Mouse (Mus musculus) stomach, embryonic 15.5 days (tissue): ENCODE data around the gene 1700010B08Rik. TPM values are rescaled to one million over a fixed set of nuclear protein-coding genes. Genes with fewer than 3 reads are reported as not detected.
"Not testable (repeated sequence)": the region's sequence is repeated elsewhere in the genome, so short reads cannot be mapped to it uniquely, and the experiment has no call there.

Experiments
- ATAC-seq: fragments of 200-750 bp; cut with Nextera tagmentation; 2 replicates; pipeline ENCODE4 v1.8.0; 2017; ENCODE audit warnings: low read depth, moderate number of reproducible peaks, moderate TSS enrichment; ENCODE audit not compliant: insufficient read depth, low FRiP score
- H3K27ac ChIP-seq: fragments of 300-500 bp; sonication (generic); 2 replicates; pipeline ENCODE4 v1.5.1; 2015; ENCODE audit warnings: mild to moderate bottlenecking, inconsistent platforms
- H3K27me3 ChIP-seq: fragments of 300-500 bp; sonication (generic); replicated peaks from 2 replicates; pipeline ENCODE4 v1.6.1; 2015; ENCODE audit warnings: inconsistent platforms
- H3K36me3 ChIP-seq: fragments of 300-500 bp; sonication (generic); 2 replicates; pipeline ENCODE4 v1.6.1; 2015; ENCODE audit warnings: inconsistent platforms
- H3K4me1 ChIP-seq: fragments of 300-500 bp; sonication (generic); 2 replicates; pipeline ENCODE4 v1.6.1; 2015; ENCODE audit warnings: inconsistent platforms
- H3K4me2 ChIP-seq: fragments of 300-500 bp; sonication (generic); 2 replicates; pipeline ENCODE4 v1.6.1; 2015; ENCODE audit warnings: mild to moderate bottlenecking, inconsistent platforms
- H3K4me3 ChIP-seq: fragments of 300-500 bp; sonication (generic); replicated peaks from 2 replicates; pipeline ENCODE4 v1.5.1; 2015; ENCODE audit warnings: inconsistent platforms
- H3K9ac ChIP-seq: fragments of 300-500 bp; sonication (generic); 2 replicates; pipeline ENCODE4 v1.6.1; 2015; ENCODE audit warnings: inconsistent platforms
- H3K9me3 ChIP-seq: fragments of 300-500 bp; sonication (generic); 2 replicates; pipeline ENCODE4 v1.6.1; 2016; ENCODE audit warnings: inconsistent platforms
- WGBS: fragments of 180-500 bp; shearing (Covaris S2); methylation state at CpG from one replicate; pipeline ENCODE4 v1.1.7; 2015; 5-methylcytosine and 5-hydroxymethylcytosine counted together
- polyA plus RNA-seq: library from polyadenylated mRNA; unstranded; fragments of >200 nt; fragmentation: Nextera tagmentation; extraction: Ambion mirVana; gene quantifications from 2 replicates; pipeline ENCODE4 v1.2.1, GENCODE M21; 2015

1700010B08Rik gene
- not detected in 2 replicates for polyA plus RNA-seq

DNA sequence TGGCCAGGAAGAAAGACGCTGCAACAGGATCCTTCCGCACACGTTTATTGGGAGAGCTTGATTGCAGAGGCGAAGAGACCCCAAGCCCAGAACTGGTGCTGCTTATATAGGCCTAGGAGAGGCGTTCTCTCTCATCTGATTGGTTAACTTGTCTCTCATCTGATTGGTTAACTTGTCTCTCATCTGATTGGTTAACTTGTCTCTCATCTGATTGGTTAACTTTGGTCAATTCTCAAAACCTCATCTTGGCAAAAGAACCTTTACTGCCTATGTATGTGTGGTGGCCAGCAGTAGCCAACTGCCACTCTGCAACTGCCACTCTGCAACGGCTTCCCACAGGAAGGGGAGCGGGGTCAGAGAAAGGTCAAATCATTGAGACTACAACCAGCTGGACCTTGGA is at the start of gene 1700010B08Rik:
1700010B08Rik (plus strand) TSS at position 301 of the 400 bp plus-strand sequence.
- H3K4me3 ChIP-seq, ATAC-seq, H3K4me1 ChIP-seq, H3K36me3 ChIP-seq, H3K27ac ChIP-seq, H3K4me2 ChIP-seq, H3K9me3 ChIP-seq, H3K27me3 ChIP-seq, H3K9ac ChIP-seq: not testable (repeated sequence)
- 86% methylated on average over 6 of the region's 7 CpGs for WGBS

DNA sequence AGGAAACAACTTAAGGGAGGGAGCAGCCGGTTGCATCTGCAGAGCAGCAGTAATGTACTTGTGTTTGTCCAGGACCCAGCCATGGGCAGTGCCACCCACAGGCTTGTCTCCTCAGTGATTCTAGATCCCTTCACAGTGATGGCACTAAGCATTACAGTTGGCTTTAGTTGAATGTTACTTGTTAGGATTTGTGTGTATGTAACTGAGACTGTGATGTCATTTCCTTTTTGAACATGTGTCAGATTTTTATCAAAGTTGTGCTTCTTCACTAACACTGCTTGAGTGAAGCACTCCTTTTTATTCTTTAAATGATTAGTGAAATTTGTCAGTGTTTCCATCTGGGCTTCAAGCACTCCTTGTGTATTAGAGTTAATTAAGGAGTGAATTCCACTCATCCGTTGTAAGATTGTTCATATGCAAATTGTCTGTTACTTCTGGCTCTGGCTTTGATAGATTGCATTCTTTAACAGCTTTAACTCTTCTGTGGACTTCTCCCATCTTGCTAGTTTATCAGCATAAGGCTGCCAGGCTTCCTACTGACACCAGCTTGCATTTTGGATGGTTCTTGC is 46.8 kb upstream of the 1700010B08Rik start:
- WGBS, result 74% methylated on average over 2 of the region's 2 CpGs
- no peak overlapping the region for H3K4me3 ChIP-seq
- no peak for ATAC-seq

DNA sequence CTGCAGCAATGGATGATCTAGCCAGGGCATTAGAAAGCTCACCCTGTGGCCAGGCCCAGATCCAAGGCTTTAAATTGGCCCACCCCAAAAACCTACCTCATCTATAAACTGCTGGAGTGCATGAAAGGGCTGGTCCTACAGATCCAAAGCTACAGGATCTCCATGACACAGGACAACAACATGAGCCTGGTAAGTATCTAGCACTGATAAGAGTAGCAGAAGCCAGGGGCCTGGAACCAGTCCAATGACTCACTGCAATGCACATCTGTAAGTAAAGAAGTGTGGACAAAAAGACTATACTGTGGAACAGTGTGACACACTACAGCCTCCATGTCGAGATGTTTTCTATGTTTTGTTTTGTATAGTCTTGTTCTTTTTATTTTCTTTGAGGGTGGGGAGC is 45.7 kb upstream of the 1700010B08Rik start:
- 57% methylated on average over 1 of the region's 1 CpGs for WGBS
- H3K36me3 ChIP-seq, result 0 out of 2 replicates have a peak, but pooled peaks cover 7% of the 10 kb centered on the region
- no peak overlapping the region for H3K4me3 ChIP-seq
- H3K4me1 ChIP-seq, result peaks cover 4% of the 10 kb centered on the region; the same call in 1 of the 2 replicates
- no peaks in the 10 kb centered on the region for H3K27me3 ChIP-seq
- no peak overlapping the region for H3K9ac ChIP-seq
- no peaks in the 10 kb centered on the region for H3K9me3 ChIP-seq
- H3K4me2 ChIP-seq, result no peak overlapping the region
- no peak overlapping the region for H3K27ac ChIP-seq
- 0 out of 2 replicates have a peak, but pooled peaks have one; percentile 17 for ATAC-seq

More for the DNA sequence above, 46.8 kb upstream of the 1700010B08Rik start:
- Histone ChIP-seq H3K9ac (no peak overlapping the region), H3K27me3 (no peaks in the 10 kb centered on the region), H3K4me2 (no peak overlapping the region), H3K27ac (no peak overlapping the region), H3K4me1 (peaks cover 4% of the 10 kb centered on the region; the same call in 1 of the 2 replicates), H3K9me3 (no peaks in the 10 kb centered on the region), H3K36me3 (0 out of 2 replicates have a peak, but pooled peaks cover 9% of the 10 kb centered on the region)

DNA sequence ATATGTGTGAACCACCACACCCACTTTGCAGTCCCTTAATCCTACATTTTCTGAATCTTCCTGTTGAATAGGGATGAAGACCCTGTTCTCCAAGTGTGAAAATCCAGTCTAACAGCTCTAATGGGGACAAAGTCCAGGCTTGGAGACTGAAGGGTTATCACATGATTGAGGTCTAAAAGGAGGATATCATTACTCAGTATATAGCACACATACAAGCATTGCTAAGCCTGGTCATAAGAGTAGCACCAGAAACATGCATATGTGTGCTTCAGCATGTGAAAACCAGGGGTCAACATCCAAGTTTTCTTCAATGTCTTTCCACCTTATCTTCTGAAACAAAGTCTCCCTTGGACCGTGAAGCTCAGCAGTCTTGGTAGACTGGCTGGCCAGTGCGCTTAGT is 40.6 kb upstream of the 1700010B08Rik start:
- Histone ChIP-seq H3K4me1 (peaks cover 8% of the 10 kb centered on the region; the same call in 1 of the 2 replicates), H3K9me3 (no peaks in the 10 kb centered on the region), H3K27ac (no peak overlapping the region), H3K36me3 (0 out of 2 replicates have a peak, but pooled peaks cover 3% of the 10 kb centered on the region), H3K4me3 (no peak overlapping the region), H3K27me3 (no peaks in the 10 kb centered on the region), H3K4me2 (no peak overlapping the region), H3K9ac (no peak overlapping the region)
- no peak for ATAC-seq
- 86% methylated on average over 2 of the region's 2 CpGs for WGBS

DNA sequence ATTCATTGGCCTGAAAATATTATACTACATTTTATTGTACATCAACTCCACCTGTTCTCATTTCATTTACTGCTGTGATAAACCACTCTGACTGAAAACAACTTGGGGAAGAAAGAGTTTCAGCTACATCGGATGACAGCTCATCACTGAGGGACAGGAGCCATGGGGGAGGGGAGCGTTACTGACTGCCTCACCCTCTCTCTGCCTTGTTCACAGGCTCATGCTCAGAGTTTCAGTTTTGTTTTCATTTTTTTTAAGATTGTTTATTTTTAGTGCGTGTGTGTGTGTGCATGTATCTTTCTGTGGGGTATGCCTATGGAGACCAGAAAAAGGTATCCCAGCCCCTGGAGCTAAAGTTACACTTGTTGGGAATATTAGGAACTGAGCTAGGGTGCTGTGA is 40.0 kb upstream of the 1700010B08Rik start:
- H3K4me2 ChIP-seq, result no peak overlapping the region
- no peaks in the 10 kb centered on the region for H3K27me3 ChIP-seq
- H3K27ac ChIP-seq, result no peak overlapping the region
- H3K9me3 ChIP-seq, result no peaks in the 10 kb centered on the region
- H3K4me1 ChIP-seq, result peaks cover 8% of the 10 kb centered on the region; the same call in 1 of the 2 replicates
- ATAC-seq, result no peak
- H3K36me3 ChIP-seq, result 0 out of 2 replicates have a peak, but pooled peaks cover 3% of the 10 kb centered on the region
- no peak overlapping the region for H3K9ac ChIP-seq
- H3K4me3 ChIP-seq, result no peak overlapping the region
- WGBS, result 59% methylated on average over 3 of the region's 3 CpGs

DNA sequence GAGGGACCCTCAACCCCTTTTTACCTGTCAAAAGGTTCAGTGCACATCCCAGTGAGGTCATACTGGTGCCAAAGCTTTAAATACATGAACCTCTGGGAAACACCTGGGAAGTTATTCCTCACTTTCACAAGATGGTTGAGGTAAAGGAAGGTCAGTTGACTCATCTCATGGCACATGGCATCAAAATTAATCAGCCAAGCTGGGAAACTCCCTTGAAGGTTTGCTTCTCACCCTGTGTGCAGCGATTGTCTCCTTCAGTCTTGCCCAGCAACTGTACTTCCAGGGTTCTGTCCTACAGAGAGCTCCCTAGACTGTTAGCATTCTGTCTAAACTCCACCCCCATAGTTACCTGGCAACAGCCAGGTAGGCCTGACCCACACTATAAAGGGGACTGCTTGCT is 39.1 kb upstream of the 1700010B08Rik start:
- 66% methylated on average over 1 of the region's 1 CpGs for WGBS
- Histone ChIP-seq H3K4me1 (peaks cover 8% of the 10 kb centered on the region; the same call in 1 of the 2 replicates), H3K27ac (no peak overlapping the region), H3K4me3 (no peak overlapping the region), H3K9ac (no peak overlapping the region), H3K36me3 (0 out of 2 replicates have a peak, but pooled peaks cover 3% of the 10 kb centered on the region), H3K27me3 (no peaks in the 10 kb centered on the region), H3K9me3 (no peaks in the 10 kb centered on the region), H3K4me2 (no peak overlapping the region)
- ATAC-seq, result no peak

DNA sequence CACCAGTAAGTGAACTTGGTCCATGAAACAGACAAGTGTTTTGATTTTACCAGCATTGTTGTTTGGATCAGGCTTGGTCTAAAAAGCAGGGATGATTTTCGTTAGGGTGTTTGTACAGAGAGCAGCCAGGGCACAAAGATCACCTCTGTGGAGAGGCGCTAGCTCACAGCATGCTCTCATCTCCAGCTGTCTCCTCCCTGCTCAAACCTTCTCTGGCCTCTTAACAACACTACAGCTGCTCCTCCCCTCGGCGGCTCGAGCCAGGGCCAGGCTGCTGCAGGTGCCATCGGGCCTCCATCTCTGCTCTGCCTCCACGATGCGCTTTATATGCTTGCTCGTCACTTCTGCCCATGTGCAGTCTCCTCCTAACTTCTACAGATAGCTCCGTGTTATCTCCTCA is 36.4 kb upstream of the 1700010B08Rik start:
- H3K9ac ChIP-seq, result no peak overlapping the region
- H3K9me3 ChIP-seq, result no peaks in the 10 kb centered on the region
- no peak overlapping the region for H3K4me2 ChIP-seq
- H3K36me3 ChIP-seq, result no peaks in the 10 kb centered on the region
- no peak overlapping the region for H3K27ac ChIP-seq
- H3K27me3 ChIP-seq, result no peaks in the 10 kb centered on the region
- H3K4me1 ChIP-seq, result 0 out of 2 replicates have a peak, but pooled peaks cover 10% of the 10 kb centered on the region
- no peak overlapping the region for H3K4me3 ChIP-seq
- 60% methylated on average over 10 of the region's 10 CpGs for WGBS
- ATAC-seq, result no peak

DNA sequence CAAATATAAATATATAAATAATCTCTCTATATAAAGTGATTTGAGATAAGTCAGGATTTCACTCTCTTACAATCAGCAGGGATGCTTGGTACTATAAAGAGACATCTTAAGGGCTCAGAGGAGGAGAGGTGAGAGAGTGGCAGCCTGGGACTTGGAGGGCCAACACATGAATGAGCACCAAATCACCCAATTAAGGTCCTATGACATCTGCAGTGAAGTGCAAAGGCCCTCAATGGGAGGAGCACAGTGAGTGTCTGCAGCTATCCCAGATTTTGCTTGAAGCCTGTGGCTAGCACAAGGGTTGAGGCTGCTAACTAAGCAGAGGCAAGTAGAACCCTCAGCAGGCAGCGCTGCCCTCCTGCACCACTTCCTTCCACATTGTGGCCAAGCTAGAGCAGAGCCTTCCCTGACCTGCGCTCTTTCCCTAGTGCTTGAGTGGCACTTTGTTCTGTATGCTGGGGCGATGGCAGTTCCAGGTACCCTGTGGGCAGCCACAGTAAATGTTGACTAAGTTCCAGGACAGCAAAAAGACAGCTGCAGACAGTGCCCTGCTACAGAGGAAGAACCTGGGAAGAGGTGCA is 33.3 kb upstream of the 1700010B08Rik start:
- Histone ChIP-seq H3K27ac (no peak overlapping the region), H3K4me1 (0 out of 2 replicates have a peak, but pooled peaks cover 6% of the 10 kb centered on the region), H3K36me3 (peaks cover 8% of the 10 kb centered on the region; the same call in 1 of the 2 replicates), H3K4me2 (no peak overlapping the region), H3K9ac (no peak overlapping the region), H3K4me3 (no peak overlapping the region), H3K9me3 (no peaks in the 10 kb centered on the region), H3K27me3 (no peaks in the 10 kb centered on the region)
- 85% methylated on average over 3 of the region's 3 CpGs for WGBS
- no peak for ATAC-seq

DNA sequence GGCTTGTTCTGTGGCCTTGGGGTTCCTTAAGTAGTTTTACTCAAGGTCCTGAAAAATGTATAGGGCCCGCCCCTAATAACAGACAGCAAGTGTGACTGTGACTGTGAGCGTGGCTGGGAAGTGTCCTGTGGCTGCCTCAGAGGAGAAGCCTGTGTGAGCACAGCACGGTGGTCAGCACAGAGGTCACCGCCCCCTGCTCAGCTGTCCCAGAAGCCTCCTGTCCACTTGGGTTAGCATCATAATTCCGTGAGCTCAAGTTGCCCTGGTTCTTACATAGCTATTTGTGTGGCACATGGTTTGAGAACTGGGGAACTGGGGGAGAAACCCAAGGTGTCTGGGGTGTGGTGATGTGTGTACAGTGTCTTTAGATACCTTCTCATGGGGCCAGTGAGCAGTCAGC is 31.9 kb upstream of the 1700010B08Rik start:
- no peaks in the 10 kb centered on the region for H3K9me3 ChIP-seq
- no peak for ATAC-seq
- 80% methylated on average over 5 of the region's 5 CpGs for WGBS
- H3K36me3 ChIP-seq, result peaks cover 15% of the 10 kb centered on the region
- no peaks in the 10 kb centered on the region for H3K27me3 ChIP-seq
- H3K4me2 ChIP-seq, result no peak overlapping the region
- no peak overlapping the region for H3K9ac ChIP-seq
- 0 out of 2 replicates have a peak, but pooled peaks cover 6% of the 10 kb centered on the region for H3K4me1 ChIP-seq
- no peak overlapping the region for H3K4me3 ChIP-seq
- H3K27ac ChIP-seq, result no peak overlapping the region

DNA sequence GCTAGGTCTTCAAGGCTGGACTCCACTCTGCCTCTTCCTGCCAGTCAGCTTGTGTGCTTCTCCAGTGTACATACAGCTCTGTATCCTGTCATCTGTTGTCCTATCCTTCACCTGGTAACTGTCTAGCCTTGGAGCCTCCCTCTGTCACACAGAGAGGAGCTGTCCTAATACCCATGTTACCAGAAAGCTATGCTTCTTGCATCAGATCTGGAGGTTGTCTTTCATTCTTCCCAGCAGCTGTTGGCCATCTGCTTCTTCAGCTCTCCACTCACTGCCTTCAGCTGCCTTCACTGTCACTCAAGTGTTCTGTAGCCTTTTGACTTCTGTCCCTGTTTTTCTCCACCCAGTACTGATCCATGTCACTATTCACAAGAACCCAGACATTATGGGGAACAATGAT is 29.4 kb upstream of the 1700010B08Rik start:
- H3K9ac ChIP-seq, result no peak overlapping the region
- H3K4me1 ChIP-seq, result 0 out of 2 replicates have a peak, but pooled peaks cover 6% of the 10 kb centered on the region
- no peak overlapping the region for H3K4me3 ChIP-seq
- no peak for ATAC-seq
- H3K4me2 ChIP-seq, result no peak overlapping the region
- H3K27ac ChIP-seq, result no peak overlapping the region
- no peaks in the 10 kb centered on the region for H3K27me3 ChIP-seq
- H3K36me3 ChIP-seq, result peaks cover 20% of the 10 kb centered on the region
- H3K9me3 ChIP-seq, result no peaks in the 10 kb centered on the region

DNA sequence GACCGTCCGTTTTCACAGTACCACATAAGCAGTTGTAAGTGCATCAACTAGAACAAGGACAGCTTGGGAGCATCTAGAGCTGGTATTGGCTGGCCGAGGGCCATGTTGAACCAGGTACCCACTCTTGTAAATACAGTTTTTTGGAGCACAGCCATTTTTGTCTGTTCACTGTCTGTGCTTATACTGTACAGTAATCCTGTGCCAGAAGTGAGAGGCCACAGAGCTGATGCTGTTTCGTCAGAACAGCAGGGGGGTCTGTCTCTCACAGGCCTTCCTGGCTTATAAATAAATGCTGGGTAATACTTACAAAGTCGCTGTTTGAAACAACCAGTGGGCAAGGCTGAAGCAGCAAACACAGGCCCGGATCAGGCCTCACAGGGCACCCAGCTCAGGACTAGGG is 27.5 kb upstream of the 1700010B08Rik start:
- ATAC-seq, result no peak
- no peak overlapping the region for H3K9ac ChIP-seq
- H3K36me3 ChIP-seq, result peaks cover 20% of the 10 kb centered on the region
- 73% methylated on average over 6 of the region's 6 CpGs for WGBS
- no peaks in the 10 kb centered on the region for H3K4me1 ChIP-seq
- no peak overlapping the region for H3K27ac ChIP-seq
- no peak overlapping the region for H3K4me3 ChIP-seq
- H3K4me2 ChIP-seq, result no peak overlapping the region
- H3K27me3 ChIP-seq, result no peaks in the 10 kb centered on the region
- no peaks in the 10 kb centered on the region for H3K9me3 ChIP-seq

DNA sequence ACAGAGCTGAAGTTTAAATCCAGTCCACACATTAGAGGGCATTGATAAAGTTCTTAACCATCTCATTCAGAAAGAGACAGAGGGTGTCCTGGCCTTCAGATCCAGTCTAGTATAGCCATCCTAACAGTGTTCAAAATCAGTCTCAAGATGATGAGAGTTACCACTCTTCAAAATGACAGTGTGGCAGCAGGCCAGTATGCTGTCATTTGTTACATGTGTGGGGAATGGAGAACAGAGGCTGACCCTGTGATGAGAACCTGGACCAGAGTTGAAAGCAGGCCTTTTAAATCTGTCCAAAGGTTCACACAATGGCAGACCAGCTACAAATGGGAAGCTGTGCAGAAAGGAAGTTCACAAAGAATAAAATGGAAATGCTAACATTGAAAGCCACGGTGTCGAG is 26.5 kb upstream of the 1700010B08Rik start:
- H3K27me3 ChIP-seq, result no peaks in the 10 kb centered on the region

More for the DNA sequence above, 26.5 kb upstream of the 1700010B08Rik start:
- WGBS, result 90% methylated on average over 2 of the region's 2 CpGs
- no peak overlapping the region for H3K4me3 ChIP-seq
- no peaks in the 10 kb centered on the region for H3K9me3 ChIP-seq
- no peak overlapping the region for H3K27ac ChIP-seq
- ATAC-seq, result no peak
- H3K9ac ChIP-seq, result no peak overlapping the region
- H3K36me3 ChIP-seq, result peaks cover 23% of the 10 kb centered on the region
- no peaks in the 10 kb centered on the region for H3K4me1 ChIP-seq
- H3K4me2 ChIP-seq, result no peak overlapping the region
